Mouse (Mus musculus): ENCODE results near the gene St7.

DNA sequence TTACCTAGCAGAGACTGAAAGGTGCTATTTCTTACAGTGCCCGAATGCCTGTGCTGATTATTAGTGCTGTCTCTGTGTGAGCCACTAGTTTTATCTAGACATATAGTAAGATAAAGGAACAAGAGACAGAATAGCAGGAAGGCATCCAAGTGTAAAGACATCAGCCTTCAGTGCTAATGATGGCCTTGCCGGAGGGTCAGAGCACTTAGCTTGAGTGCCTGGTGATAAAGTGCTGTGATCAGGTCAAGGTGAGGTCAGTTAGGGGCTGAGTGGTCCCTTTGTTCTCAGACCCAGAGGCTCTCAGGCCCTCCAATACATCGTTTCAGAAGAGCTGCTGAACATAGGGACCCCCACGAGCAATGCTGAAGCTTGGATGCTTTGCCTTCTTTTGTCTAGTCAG lies 113.8 kb downstream of the St7 start:
- TF ChIP-seq CTCF (IDR thresholded peaks at IDR 0.05; ENCODE audit: low read depth) (no peak), EP300 (IDR thresholded peaks at IDR 0.05; ENCODE audit: low read depth) (no peak)
